ENCODE assay signal across 12 mouse cellular contexts in the genomic region with DNA sequence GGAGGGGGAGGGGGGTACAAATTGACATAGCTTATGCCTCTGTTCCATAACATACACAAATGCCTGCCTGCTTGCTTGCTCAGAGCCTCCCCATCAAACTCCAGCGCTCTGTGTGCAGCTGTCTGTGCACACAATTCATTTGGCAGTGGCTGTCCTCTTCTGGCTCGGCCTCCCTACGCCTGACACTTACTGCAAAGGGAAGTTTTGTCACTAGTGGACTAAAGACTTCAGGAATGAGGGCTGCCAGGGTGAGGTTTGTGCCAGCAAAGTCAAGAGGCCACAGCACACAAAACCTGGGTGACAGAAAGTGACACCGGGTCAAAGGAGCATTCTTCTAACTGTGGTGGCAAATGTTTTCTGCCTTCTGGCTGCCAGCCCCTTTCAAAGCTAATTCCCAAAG. TPM values are rescaled to one million over a fixed set of nuclear protein-coding genes. Genes with fewer than 3 reads are reported as not detected.
A peak's percentile ranks its signal among the peaks of the same experiment; 100 is the strongest.
DNase-seq lines count a peak whose midpoint lies in the region; ATAC-seq lines count a peak whose summit lies in the region.
"Had no signal": no experiment of that assay in that cellular context is flagged by ENCODE, and none has a peak within 500 bp of the region (broad histone marks: within the 10 kb centered on the region; RNA-seq: fewer than 3 reads in every experiment).

No protein-coding gene starts in this region.

- peak; percentile 17 for DNase-seq in adrenal gland, postnatal 14 days
- DNase-seq in adrenal gland, adult 18-20 months (ENCODE audit: low spot score in 2 of 2) = no peak
- DNase-seq in left cerebral cortex, postnatal 4 days = peak; percentile 66
- DNase-seq in left cerebral cortex, adult 18-20 months (ENCODE audit: low spot score in 2 of 2) = no peak
- DNase-seq in kidney, adult 9 months = peak; percentile 59
- no peak for DNase-seq in thymus, postnatal 4 days
- DNase-seq: layer of hippocampus, adult 9-11 months had no signal

- H3K36me3 ChIP-seq in midbrain, embryonic 13.5 days = no peaks in the 10 kb centered on the region

- no peak overlapping the region for H3K9ac ChIP-seq in midbrain, embryonic 13.5 days (replicated peaks)

- WGBS in midbrain, embryonic 13.5 days = 38% methylated on average over 4 of the region's 4 CpGs

- intact Hi-C loops in left cerebral cortex, postnatal 4 days (cut with DNase I) = loop anchor here (5.0 to 10.0 kb wide), 2 partner anchors 191 to 291 kb away; no protein-coding TSS in a partner anchor

- H3K4me1 ChIP-seq in midbrain, embryonic 13.5 days (replicated peaks) = peaks cover 32% of the 10 kb centered on the region

- no peaks in the 10 kb centered on the region for H3K9me3 ChIP-seq in midbrain, embryonic 13.5 days

- no peak overlapping the region for H3K4me2 ChIP-seq in midbrain, embryonic 13.5 days (replicated peaks)

- H3K27ac ChIP-seq in midbrain, embryonic 13.5 days = peak overlapping the region; percentile 62

- no peak overlapping the region for H3K4me3 ChIP-seq in midbrain, embryonic 13.5 days (replicated peaks)

- H3K27me3 ChIP-seq in midbrain, embryonic 13.5 days = no peaks in the 10 kb centered on the region

- ATAC-seq in midbrain, embryonic 13.5 days = peak; percentile 66
- ATAC-seq in inflammation-experienced regulatory T-cells, adult 6 months = no peak

RNA-seq across cellular contexts. Expression of gene Atp6v1g3, which starts 52.6 kb away (rescaled TPM):
- total RNA-seq in adrenal gland, postnatal 14 days (2021) = not detected in 2 replicates
- total RNA-seq in adrenal gland, adult 18-20 months (2021) = not detected
- total RNA-seq in left cerebral cortex, postnatal 4 days (2021) = not detected
- total RNA-seq in left cerebral cortex, adult 18-20 months (2021) = not detected
- not detected in 2 replicates for polyA plus RNA-seq in midbrain, embryonic 13.5 days (2015; fragmentation: Nextera tagmentation; extraction: Ambion mirVana)
- 1 to 10 TPM in 1 of 3 experiments, under 1 TPM in 2; 0.50 to 2.9 (median 0.82) TPM for polyA plus RNA-seq in inflammation-experienced regulatory T-cells, adult 6 months (2017; shearing (Covaris generic))
- polyA plus RNA-seq: heart, embryonic 14.5 days; liver, embryonic 16.5 days; stomach, embryonic 16.5 days had no signal

Comparison
In these comparisons a context has a peak if more than half of its experiments do, and no peak if none do; other contexts are left out.
1. DNase-seq: peak in adrenal gland, postnatal 14 days (single experiment), left cerebral cortex, postnatal 4 days (single experiment) and kidney, adult 9 months (single experiment); none in adrenal gland, adult 18-20 months (0 of 2), left cerebral cortex, adult 18-20 months (0 of 2) and thymus, postnatal 4 days (single experiment).